Mouse (Mus musculus) G1E (cell line): ENCODE data around the gene Pax1.

Source experiments
- CTCF ChIP-seq: IDR thresholded peaks from 2 replicates; pipeline ENCODE4 v1.5.1; 2012; ENCODE audit warnings: low read depth, low read length, inconsistent platforms, mixed read lengths
- GATA1 ChIP-seq: IDR thresholded peaks from 2 replicates; pipeline ENCODE4 v1.6.1; 2012; ENCODE audit warnings: borderline replicate concordance, low read length, inconsistent platforms, mixed read lengths

DNA sequence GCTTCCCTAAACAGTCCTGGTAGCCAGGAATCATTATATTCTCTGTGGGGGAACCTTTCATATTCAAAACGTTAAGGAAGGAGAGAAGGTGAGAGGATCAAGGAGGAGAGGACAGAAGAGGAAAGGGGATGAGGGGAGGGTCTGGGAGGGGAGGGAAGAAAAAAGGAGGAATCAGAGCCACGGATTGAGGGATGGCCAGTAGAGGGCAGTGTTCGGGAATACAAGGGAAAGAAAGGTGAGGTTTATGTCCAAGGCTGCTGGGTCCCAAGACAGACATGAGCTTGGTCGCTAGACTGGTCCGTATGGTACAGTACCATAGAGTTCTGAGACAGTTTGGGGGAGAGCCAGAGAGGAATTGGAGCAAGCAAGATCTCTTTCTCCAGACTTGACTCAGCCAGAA is 71.4 kb downstream of the Pax1 start:
- TF ChIP-seq GATA1 (no peak), CTCF (no peak)
